Mouse (Mus musculus): ENCODE results near the gene Bhlhb9.
"Not testable (repeated sequence)": the region's sequence is repeated elsewhere in the genome, so short reads cannot be mapped to it uniquely, and the experiment has no call there.

GRCm38 (mm10) chrX:135835896-135836295 is 38.5 kb downstream of the Bhlhb9 start:
- TF ChIP-seq CTCF (IDR thresholded peaks at IDR 0.05 in 2 of 3, conservative IDR thresholded peaks at IDR 0.05 in 1 of 3; ENCODE audit: control insufficient read depth in 1 of 3, insufficient read depth in 1 of 3, low read depth in 2 of 3, low read length in 3 of 3, poor library complexity in 1 of 3, severe bottlenecking in 1 of 3); POLR2A (IDR thresholded peaks at IDR 0.05; ENCODE audit: control insufficient read depth in 1 of 2, insufficient read depth in 1 of 2, low read depth in 1 of 2, low read length in 2 of 2, poor library complexity in 1 of 2); SMC3 (IDR thresholded peaks at IDR 0.05; ENCODE audit: low read depth, low read length); GABPA (IDR thresholded peaks at IDR 0.05; ENCODE audit: low read depth, low read length); ZNF384 (IDR thresholded peaks at IDR 0.05; ENCODE audit: low read depth, low read length); POLR2AphosphoS2 (IDR thresholded peaks at IDR 0.05; ENCODE audit: low read length); EP300 (IDR thresholded peaks at IDR 0.05; ENCODE audit: low read depth in 1 of 2, low read length in 2 of 2): not testable (repeated sequence)
